Mouse (Mus musculus): ENCODE measurements around the gene Ttc33.
"Not testable (repeated sequence)": the region's sequence is repeated elsewhere in the genome, so short reads cannot be mapped to it uniquely, and the experiment has no call there.

Gene Ttc33

DNA sequence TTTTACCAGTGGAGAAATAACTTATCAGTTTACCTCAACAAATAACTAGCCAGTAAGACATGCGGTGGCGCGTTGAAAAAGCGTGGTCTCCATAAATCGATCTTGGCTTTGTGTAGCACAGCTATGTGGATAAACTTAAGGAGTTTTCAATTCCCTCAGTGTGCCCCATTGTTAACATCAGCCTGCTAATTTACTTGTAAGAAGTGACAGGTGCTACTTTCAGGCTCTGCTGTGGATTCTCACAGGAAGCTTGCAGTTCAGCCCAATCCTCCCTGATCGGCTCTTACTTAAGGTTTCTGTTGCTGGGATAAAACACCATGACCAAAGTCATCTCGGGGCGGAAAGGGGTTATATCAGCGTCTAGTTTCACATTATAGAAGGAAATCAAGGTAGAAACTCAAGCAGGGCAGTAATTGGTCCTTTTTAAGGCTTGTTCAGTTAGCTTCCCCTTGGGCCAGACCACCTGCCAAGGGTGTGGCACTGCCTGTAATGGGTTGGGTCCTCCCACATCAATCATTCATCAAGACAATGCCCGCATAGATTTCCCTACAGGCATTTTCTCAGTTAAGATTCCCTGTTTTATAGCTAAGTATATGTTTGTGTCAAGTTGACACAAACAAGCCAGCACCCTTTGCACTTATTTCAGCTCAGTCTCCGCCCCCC is 526 bp upstream of the Ttc33 start:
- DNase-seq (ENCODE audit: low spot score in 2 of 2), result no peak

DNA sequence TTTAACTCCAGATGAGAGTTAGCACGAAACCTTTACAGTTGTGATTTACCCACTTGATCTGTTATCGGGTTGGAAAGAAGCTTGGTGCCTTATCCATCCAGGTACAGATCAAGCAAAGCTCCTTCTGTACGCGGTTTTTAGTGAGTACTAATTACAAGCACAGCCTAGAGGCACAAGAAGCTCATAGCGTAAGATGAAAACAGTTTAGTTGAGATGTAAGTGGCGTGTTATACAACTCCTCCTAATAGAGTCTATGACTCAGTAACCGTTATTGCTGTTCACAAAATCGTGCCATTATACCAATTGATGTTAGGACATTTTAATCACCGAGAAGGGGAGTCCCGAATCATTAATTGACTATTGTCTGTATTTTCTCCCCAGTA is 959 bp downstream of the Ttc33 start:
- no peak for DNase-seq (ENCODE audit: low spot score in 2 of 2)

DNA sequence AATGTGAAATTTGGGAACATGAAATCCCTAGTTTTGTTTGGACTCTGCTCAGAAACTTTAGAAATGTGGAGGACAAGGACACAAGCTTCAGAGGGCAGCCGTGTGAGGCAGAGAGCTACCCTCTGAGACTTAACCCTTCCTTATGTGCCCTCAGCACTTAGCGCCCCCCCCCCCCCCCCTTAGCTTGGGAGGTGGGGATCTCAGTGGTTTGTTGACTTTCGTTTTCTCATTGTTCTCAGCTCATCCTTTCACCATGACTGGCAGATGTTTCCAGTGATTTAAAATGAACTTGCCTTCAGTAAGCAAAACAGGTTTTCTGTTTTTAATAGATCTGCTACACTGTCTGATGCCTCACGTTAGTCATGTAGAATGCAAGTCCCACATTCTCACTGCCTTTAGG is 1.8 kb downstream of the Ttc33 start:
- DNase-seq (ENCODE audit: low spot score in 2 of 2), result no peak

DNA sequence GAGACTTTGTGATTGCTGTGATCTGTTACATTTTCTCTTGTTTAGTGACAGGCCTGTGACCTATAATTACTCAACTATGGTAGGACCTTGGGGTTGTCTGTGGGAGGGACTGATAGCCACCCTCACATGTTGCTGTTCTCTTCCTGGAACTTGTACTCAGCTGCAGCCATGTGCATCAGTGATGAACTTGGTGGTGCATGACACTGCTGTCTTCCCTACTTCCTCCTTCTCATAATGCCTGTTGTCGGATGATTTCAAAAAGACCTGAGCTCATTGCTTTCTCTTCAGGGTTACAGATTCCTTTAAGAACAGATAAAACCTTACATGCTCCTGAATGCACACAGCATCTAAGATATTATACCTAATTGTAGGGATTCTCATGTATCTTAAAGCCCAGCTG is 2.7 kb downstream of the Ttc33 start:
- DNase-seq (ENCODE audit: low spot score in 2 of 2), result no peak

DNA sequence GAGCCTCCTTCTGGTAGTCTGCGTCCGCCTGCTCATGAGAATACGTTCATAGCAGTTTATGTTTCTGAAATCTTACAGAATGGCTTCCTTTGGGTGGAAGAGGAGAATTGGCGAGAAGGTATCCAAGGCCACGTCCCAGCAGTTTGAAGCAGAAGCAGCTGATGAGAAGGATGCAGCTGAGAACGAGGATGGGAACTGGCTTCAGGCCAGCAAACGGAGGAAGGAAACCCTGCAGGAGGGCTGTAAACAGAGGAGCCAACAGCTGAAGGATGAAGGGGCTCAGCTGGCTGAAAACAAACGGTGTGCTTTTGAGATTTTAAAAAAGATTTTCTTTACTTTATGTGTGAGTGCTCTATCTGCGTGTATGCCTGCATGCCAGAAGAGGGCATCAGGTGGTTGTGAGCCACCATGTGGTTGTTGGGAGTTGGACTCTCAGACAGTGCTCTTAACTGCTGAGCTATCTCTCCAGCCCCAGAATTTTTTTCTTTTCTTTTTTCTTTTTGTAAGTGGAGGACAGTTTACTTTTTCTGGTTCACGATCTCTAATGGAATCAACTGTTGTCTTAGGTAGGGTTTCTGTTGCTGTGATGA is 4.3 kb downstream of the Ttc33 start:
- no peak for DNase-seq (ENCODE audit: low spot score in 2 of 2)

DNA sequence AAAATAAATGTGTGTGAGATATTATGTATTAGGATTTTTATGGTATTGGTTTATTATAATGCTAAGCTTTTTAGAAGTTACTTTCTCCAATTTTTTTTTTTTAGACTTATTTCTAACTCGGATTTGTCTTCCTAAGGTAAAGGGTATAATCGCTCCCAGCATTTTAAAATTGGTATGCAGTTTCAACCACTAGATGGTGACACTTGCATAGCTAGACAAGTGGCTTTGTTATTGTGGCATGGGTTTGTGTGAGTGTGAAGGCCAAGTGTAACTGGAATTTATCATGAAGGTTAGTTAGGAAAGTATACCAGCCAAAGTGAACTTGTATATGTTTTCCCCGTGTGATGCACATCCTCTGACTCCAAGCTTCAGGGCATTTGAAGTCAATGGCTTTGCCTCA is 8.5 kb downstream of the Ttc33 start:
- DNase-seq (ENCODE audit: low spot score in 2 of 2), result peak in 1 of 2 experiments; percentile 12

DNA sequence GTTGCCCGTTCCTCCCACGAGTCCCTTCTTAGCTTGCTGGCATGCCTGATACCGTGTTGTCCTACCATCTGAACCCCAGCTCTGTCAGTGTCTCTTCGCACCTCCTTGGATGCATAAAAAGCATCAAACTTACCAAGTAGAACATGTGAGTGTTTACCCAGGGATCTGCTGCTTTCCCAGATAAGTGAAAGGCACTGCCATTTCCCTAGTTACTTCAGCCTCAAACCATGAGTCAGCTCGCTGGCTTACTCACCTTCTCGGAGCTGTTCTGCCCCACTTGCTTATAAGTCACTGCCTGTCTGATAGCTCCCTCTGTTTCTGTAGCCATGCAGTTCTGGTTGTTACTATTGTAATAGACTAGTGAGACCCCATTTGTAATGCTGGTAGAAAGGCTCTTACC is 9.1 kb downstream of the Ttc33 start:
- DNase-seq (ENCODE audit: low spot score in 2 of 2), result no peak

DNA sequence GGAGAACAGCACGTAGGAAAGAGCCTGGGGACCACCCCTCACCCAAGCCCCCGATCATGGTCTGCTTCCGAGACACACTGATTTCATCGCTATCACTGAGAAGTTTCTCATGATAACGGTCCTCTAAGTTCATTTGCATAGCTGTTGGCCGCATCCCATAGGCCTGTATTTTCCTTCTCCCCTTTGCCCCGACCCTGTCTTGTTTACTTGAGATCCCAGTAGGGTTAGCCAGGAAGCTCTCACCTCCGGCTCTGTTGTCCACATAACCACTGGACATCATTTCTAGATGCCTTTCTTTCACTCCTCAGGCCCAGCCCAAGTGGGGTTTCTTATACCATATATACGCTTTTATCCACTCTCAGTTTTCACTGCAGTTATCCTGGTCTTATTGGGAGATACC is 9.6 kb downstream of the Ttc33 start:
- no peak for DNase-seq (ENCODE audit: low spot score in 2 of 2)

DNA sequence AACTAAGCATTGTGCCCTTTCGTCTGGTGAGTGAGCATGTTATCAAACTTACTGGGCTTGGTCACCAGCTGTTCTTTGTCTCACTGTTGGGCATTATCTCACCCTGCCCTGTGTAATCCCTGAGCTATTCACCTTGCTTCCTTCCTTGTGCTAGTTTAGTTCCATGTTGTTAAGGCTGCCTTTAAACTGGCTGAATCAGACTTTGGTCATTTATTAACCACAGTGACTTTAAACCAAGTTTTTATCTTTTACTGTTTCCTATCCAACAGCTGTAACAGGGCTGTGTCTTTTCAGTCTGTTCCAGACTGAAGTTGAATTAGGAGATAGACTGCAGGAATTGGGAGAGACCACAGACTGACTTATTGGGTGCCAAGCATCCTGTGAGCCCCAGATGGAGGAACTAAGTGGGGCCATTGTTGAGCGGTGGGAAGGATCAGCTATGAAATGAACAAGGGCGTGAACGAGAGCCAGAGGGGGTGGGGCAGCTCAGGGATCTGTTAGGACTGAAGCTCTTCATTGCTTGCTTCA is 10.7 kb downstream of the Ttc33 start:
- DNase-seq (ENCODE audit: low spot score in 2 of 2), result no peak

DNA sequence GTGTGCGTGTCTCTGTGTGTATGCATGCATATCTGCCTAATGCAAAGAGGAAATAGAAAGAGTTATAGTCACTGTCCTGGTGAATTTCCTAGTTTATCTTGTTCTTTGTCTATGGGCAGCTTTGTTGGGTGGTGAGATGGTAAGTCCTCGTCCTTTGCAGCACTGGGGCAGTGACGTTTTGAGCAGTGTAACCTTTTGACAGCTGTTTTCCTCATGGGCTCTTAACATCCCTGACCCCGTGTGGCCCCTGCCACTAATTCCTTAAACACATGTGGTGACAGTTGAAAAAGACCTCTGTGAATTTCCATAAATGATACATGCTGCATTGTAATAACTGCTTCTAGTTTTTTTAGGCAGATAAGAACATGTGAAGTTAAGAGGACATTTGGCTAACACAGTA is 11.4 kb downstream of the Ttc33 start:
- no peak for DNase-seq (ENCODE audit: low spot score in 2 of 2)

DNA sequence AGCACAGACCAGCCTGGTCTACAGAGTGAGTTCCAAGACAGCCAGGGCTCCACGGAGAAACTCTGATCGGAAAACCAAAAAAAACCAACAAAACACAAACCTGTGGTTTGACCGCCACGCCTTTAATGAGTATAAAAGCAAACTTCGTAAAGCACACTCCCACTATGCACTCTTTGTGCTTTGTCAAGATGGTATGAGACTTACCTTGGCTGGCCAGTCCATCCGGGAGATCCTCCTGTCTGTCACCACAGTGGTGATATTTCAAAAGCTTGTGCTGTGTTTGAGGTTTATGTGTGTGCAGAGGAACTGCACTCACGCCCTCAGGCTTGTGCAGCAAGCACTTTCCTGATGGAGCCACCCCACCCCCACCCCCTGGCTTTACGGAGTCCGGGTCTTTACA is 19.9 kb downstream of the Ttc33 start:
- DNase-seq (ENCODE audit: low spot score in 2 of 2), result no peak

DNA sequence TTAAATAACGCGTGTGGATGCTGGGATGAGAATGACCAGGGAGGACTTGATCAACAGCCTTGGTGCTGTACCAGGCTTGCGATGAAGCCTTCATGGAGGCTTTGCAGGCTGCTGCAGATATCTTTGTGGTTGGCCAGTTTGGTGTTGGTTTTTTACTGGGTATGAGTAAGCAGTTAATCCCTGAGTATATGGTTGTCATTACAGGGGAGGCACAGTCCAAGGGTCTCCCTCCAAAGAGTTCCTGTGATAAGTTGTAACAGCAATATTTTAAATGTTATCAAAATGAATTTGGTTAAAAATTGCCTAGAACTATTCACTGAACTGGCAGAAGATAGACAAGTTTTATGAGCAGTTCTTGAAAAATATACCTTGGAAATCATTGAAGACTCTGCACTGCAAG is 23.8 kb downstream of the Ttc33 start:
- no peak for DNase-seq (ENCODE audit: low spot score in 2 of 2)

DNA sequence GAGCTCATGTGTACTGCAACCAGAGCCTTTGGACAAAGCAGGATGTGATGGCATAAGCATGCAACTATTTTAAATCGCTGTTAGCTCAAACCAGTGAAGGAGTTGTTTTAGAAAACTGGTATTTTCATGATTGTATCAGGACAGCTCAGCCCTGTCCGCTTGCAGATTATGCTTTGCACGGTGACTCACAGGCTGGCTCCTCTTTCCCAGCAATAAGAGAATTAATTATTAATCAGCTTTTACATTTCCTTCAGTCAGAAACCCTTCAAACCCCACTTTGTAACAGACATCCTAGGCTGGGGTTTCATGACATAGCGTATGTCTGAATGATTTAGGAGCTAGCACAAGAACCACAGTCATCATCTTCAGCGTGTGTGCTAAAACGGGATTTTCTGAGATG is 35.2 kb downstream of the Ttc33 start:
- no peak for DNase-seq (ENCODE audit: low spot score in 2 of 2)

DNA sequence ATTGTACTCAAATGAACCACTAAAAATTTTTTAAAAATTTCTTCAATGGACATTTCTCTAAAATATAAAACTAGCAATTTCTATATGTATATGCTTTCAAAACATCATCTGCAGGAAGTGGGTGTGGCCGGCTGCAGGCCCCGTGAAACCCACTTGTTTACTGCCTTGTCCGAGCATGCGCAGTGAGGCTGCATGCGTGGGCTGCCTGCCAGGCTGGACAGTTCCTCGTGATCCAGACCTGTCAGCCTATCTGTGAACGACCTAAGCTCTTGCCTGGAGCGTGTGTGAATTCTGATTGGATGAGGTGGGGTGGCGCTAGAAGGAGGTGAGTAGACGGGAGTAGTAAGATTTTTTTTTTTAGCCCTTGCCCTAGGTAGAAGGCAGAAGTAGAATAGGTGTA is 45.4 kb downstream of the Ttc33 start:
- DNase-seq (ENCODE audit: low spot score in 2 of 2), result not testable (repeated sequence)

DNA sequence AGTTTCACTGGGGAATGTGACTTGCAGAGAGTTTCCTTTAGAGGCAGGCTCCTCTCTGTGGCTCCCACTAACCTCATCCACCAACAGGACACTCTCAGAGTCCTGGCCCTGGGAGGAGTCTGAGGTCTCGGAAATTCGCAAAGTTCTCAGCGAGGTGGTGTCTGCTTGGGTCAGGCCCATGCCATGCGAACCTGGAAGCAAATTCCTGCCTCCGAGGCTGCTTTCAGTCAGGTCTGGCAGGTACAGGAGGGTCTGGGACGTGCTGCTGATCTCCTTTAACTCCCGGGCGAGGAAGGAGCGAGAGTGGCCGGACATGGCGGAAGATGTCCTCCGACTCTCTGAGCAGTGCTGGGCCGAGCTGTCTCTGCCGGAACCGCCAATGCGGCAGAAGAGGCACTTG is 49.3 kb downstream of the Ttc33 start:
- DNase-seq (ENCODE audit: low spot score in 2 of 2), result no peak

DNA sequence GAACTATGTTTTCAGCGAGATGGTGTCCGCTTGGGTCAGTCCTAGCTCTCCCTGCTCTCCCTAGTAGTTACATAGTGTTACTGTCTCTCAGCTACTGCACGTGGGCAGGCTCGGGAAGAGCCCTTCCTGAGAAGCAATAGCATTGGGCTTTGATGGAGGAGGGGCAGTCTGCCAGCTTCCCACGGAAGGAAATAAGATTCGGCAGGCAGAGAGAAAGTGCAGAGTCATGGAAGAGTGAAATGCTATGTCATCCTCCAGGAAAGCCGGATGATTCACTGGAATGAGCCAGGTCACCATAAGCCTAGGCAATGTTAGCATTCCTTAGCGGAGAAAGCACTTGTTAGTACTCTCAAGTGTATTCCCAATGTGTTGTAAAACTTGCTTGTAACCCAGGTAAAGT is 50.2 kb downstream of the Ttc33 start:
- no peak for DNase-seq (ENCODE audit: low spot score in 2 of 2)

DNA sequence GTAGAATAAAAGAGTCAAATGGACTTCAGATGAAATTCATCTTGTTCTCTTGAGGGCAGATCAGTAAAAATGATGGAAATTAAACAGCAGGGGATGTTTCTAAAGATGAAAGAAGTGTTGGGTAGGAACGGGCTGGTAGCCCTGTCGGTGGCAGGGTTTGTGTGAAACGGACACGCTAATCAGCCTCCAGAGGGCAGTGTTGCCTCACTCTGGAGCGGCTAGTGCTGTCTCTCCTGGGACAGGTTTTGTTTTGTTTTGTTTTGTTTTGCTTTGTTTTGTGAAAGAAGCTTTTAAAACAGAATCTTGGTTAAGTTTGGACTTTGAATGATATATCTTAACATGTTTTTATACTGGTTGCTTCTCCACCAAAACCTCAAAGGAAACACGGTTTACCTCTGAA is 51.2 kb downstream of the Ttc33 start:
- peak; percentile 74 to 90 for DNase-seq (ENCODE audit: low spot score in 2 of 2)

DNA sequence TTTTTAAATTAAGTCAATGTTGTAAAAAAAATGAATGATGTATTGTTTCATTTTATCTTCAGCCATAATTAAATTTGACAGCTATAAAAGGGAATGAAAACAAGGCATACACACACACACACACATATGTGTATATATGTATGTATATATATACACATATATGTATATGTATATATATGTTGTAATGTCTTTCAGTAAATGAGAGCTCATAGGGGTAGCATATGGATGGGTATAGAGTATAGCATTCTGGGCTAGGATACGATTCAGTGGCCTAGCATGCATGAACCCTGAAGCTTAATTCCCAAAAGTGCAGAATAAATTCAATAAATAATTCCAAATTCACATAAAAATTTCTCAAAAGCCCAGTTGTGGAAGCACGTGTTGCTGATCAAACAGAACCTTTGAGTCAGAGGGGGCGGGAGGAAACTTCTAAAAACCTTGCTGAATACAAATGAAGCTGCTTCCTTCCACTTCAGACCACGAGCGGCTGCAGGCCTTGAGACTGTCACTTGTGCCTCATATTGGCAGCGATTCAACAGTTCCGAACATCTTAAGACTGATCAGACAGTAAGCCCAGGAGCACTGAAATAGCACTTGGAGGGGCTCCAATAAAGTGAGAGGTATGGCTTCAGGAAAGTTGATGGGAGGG is 51.8 kb downstream of the Ttc33 start:
- peak; percentile 38 to 47 for DNase-seq (ENCODE audit: low spot score in 2 of 2)

DNA sequence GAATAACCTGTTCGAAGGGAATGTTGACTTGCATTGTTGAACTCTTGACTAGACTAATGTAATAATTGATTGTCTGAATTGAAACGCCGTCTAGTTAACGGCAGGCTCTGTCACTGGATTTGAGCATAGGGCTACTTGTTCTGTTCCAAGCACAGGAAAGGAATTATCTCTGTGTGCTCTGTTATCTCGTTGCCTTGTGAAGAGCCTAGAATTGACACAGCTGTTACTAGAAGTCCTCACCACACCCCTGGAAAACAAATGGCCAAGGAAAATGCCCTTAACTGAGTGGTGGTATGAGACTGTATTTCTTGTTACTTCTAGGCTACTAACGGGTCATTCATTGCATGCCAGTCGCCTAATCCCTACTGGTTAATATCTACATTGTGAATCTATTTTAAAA is 52.7 kb downstream of the Ttc33 start:
- no peak for DNase-seq (ENCODE audit: low spot score in 2 of 2)

DNA sequence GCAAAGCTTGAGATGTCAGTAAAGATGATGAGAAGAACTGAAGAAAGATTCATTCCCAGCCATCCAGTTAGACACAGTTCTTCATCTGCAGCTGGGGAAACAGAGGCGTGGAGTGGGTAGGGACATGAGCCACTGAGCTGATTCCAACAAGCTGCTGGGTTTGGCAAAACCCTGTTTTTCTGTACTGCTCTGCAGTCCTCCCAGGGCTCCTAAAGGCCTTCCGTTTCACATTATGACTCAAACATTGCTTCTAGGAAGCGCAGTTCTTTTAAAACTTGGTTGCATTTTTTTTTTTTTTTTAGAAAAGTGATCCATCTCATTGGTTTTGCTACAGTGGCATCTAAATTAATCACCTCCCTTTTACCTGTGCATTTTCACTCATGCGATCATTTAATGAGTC is 53.2 kb downstream of the Ttc33 start:
- no peak for DNase-seq (ENCODE audit: low spot score in 2 of 2)

DNA sequence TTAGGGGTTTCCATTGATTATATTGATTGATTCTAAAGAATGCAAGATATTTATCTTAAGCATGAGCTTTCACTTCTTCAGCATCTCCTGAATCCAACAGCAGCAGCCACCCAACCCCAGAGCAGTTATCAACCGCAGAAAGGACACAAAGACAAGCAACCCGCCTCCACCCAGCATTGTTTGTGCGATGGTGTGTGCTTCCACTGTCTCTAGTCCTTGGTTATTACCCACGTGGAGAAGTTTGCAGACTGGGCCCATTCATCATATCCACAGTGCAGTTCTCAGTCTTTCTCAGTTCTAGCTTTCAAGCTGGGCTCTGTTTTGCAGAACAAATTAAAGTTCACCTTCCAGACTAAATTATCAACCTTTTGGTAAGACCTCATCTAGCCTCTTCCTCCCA is 54.0 kb downstream of the Ttc33 start:
- no peak for DNase-seq (ENCODE audit: low spot score in 2 of 2)

DNA sequence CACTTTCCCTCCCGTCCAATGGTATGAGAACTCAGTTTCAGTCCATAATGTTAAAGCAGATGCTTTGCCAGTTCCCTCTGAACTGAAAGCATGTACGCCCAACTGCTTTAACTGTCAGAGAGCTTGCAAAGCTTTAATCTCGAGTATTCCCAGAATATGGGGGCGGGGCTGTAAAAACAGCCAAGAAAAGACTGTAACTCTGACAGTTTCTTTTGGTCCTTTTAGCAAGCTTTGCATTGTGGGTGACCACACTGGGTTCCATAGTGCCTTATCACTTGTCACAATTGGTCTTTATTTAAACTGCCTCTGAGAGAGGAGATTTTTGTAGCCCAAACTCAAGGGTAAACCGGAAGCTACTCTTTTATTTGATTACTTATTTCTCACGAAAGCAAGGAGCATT is 54.6 kb downstream of the Ttc33 start:
- peak in 1 of 2 experiments; percentile 23 for DNase-seq (ENCODE audit: low spot score in 2 of 2)

DNA sequence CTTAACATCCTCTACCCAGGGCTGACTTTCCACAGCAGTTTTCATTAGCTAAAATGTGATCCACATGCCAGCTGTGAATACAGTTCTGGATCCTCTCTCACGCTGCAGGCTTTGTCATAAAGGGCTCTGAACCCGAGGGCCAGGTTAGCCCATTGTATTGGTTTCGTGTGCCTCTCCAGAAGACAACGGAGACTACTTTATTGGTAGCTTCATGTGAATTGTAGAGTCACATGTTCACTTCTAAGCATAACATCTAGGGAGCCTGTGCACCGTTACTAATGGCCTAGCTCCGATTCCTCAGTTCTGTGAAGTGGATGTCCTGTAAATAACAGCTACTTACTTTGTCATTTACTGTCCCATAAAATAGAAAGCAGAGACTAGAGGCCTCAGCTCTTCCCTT is 55.0 kb downstream of the Ttc33 start:
- no peak for DNase-seq (ENCODE audit: low spot score in 2 of 2)
